Mouse (Mus musculus) stomach, embryonic 15.5 days (tissue): ENCODE data around the gene Fbxl14. TPM values are rescaled to one million over a fixed set of nuclear protein-coding genes. Genes with fewer than 3 reads are reported as not detected.

Experiments
- ATAC-seq: fragments of 200-750 bp; cut with Nextera tagmentation; 2 replicates; pipeline ENCODE4 v1.8.0; 2017; ENCODE audit warnings: low read depth, moderate number of reproducible peaks, moderate TSS enrichment; ENCODE audit not compliant: insufficient read depth, low FRiP score
- H3K27ac ChIP-seq: fragments of 300-500 bp; sonication (generic); 2 replicates; pipeline ENCODE4 v1.5.1; 2015; ENCODE audit warnings: mild to moderate bottlenecking, inconsistent platforms
- H3K27me3 ChIP-seq: fragments of 300-500 bp; sonication (generic); replicated peaks from 2 replicates; pipeline ENCODE4 v1.6.1; 2015; ENCODE audit warnings: inconsistent platforms
- H3K36me3 ChIP-seq: fragments of 300-500 bp; sonication (generic); 2 replicates; pipeline ENCODE4 v1.6.1; 2015; ENCODE audit warnings: inconsistent platforms
- H3K4me1 ChIP-seq: fragments of 300-500 bp; sonication (generic); 2 replicates; pipeline ENCODE4 v1.6.1; 2015; ENCODE audit warnings: inconsistent platforms
- H3K4me2 ChIP-seq: fragments of 300-500 bp; sonication (generic); 2 replicates; pipeline ENCODE4 v1.6.1; 2015; ENCODE audit warnings: mild to moderate bottlenecking, inconsistent platforms
- H3K4me3 ChIP-seq: fragments of 300-500 bp; sonication (generic); replicated peaks from 2 replicates; pipeline ENCODE4 v1.5.1; 2015; ENCODE audit warnings: inconsistent platforms
- H3K9ac ChIP-seq: fragments of 300-500 bp; sonication (generic); 2 replicates; pipeline ENCODE4 v1.6.1; 2015; ENCODE audit warnings: inconsistent platforms
- H3K9me3 ChIP-seq: fragments of 300-500 bp; sonication (generic); 2 replicates; pipeline ENCODE4 v1.6.1; 2016; ENCODE audit warnings: inconsistent platforms
- WGBS: fragments of 180-500 bp; shearing (Covaris S2); methylation state at CpG from one replicate; pipeline ENCODE4 v1.1.7; 2015; 5-methylcytosine and 5-hydroxymethylcytosine counted together
- polyA plus RNA-seq: library from polyadenylated mRNA; unstranded; fragments of >200 nt; fragmentation: Nextera tagmentation; extraction: Ambion mirVana; gene quantifications from 2 replicates; pipeline ENCODE4 v1.2.1, GENCODE M21; 2015

The Fbxl14 gene
- polyA plus RNA-seq, 1 experiment from 2014 or later: 4.3 TPM

DNA sequence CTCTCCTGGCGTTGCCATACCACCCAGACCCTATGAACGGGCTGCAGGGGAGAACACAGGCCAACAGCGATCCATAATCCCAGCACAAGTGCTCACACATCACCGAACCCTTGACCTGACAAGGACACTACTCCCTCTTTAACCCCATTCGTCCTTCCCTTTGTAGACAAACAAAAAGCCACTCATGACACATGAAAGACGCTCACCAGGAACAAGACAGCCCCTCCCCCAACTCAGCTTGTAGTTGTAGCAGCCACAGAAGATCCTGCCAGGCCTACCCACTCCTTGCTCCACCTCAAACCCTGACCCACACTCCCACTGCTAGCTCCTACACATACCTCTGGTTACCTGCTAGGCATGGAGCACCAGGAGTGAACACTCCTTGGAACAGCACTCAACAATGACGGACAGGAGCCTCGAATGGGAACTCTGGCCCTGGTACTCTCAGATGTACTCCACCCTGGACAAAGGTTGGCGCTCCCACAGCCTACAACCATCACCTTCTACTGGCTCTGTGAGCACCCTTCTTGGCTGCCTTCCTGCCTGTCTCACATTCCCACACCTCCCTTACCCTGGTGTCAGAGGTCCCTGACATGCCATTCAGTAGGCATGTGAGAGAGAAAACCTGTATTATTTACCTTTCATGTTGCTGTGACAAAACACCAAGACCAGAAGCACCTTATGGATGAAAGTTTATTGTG is 26.2 kb downstream of the Fbxl14 start:
- H3K27me3 ChIP-seq: no peaks in the 10 kb centered on the region
- no peak for ATAC-seq
- no peak overlapping the region for H3K9ac ChIP-seq
- no peaks in the 10 kb centered on the region for H3K9me3 ChIP-seq
- H3K4me1 ChIP-seq: no peaks in the 10 kb centered on the region
- 68% methylated on average over 9 of the region's 9 CpGs for WGBS
- H3K4me2 ChIP-seq: no peak overlapping the region
- no peak overlapping the region for H3K27ac ChIP-seq
- no peak overlapping the region for H3K4me3 ChIP-seq
- H3K36me3 ChIP-seq: no peaks in the 10 kb centered on the region

DNA sequence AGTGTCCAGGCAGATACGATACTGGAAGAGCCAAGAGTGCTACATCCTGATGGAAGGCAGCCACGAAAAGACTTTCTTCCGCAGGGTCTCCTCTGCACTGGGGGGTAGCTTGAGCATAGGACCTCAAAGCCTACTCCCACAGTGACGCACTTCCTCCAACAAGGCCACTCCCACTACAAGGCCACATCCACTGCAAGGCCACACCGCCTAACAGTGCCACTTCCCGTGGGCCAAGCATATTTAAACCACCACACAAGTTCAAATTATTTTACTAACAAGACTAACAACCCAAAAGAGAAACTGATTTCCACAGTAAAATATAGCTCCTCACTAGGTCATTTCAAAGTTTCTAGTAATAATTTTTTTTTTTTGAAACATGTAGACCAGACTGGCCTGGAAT is 28.8 kb downstream of the Fbxl14 start:
- Histone ChIP-seq H3K9ac (no peak overlapping the region), H3K4me2 (no peak overlapping the region), H3K9me3 (no peaks in the 10 kb centered on the region), H3K27ac (no peak overlapping the region), H3K36me3 (no peaks in the 10 kb centered on the region), H3K4me3 (no peak overlapping the region), H3K27me3 (no peaks in the 10 kb centered on the region), H3K4me1 (no peaks in the 10 kb centered on the region)
- no peak for ATAC-seq
- WGBS: 94% methylated on average over 6 of the region's 6 CpGs

DNA sequence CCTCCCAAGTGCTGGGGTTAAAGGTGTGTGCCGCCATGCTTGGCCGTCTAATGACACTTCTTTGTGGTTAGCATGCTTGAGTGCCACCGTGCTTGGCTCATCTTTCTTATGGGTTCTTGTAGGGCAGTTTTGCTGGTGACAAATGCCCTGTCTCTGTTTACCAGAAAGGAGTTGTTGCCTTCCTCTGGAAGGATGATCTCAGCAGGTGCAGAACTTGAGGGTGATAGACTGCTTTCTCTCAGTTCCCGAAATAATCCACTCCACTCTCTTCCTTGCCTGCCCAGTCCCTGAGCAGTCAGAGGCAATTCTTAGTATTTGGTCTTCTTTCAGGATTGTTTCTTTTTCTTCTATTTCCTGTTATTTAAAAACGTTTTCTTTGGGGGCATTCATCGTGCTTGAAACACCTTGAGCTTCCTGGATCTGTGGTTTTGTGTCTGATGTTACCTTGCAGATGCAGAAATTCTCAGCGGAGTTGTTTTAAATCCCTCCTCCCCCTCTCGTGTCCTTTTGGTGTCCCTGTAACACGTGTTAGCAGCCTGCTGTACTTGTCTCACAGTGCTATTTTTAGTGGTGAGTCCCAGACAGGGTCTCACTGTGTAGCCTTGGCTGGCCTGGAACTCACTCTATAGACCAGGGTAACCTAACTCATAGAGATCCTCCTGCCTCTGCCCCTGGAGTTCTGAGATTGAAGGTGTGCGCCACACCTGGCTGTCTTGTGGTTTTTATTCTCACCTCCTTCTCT is 29.3 kb downstream of the Fbxl14 start:
- no peak overlapping the region for H3K9ac ChIP-seq
- no peak overlapping the region for H3K4me3 ChIP-seq
- H3K36me3 ChIP-seq: no peaks in the 10 kb centered on the region
- no peak for ATAC-seq
- no peak overlapping the region for H3K27ac ChIP-seq
- H3K27me3 ChIP-seq: no peaks in the 10 kb centered on the region
- no peak overlapping the region for H3K4me2 ChIP-seq
- no peaks in the 10 kb centered on the region for H3K9me3 ChIP-seq
- no peaks in the 10 kb centered on the region for H3K4me1 ChIP-seq
- 80% methylated on average over 10 of the region's 10 CpGs for WGBS

DNA sequence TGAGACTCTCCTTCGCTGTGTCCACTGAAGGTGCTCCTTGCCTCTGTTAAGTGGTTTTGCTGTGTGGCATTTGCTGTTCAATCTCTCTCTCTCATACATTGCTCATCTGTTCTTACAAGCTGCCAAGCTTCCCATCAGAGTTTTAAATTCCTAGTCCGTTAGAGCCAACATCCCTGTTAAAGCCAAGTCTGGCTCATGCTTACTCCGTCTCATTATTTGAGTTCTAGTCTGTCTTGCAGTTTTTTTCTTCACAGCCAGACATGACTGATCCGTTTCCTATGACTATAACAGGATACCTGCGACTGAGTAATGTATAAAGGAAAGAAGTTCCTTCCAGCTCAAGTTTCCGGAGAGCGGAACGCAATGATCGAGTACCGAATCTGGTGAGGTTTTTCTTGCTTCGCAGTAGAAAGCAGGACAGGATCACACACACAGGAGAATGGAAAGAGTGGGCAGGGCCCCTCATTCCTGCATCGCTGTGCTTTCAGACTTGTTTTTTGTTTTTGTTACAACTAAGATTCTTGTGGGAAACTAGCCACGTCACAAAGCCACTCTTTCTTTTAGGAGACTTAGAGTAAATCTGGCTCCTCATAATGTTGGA is 30.1 kb downstream of the Fbxl14 start:
- Histone ChIP-seq H3K9ac (no peak overlapping the region), H3K4me1 (no peaks in the 10 kb centered on the region), H3K9me3 (no peaks in the 10 kb centered on the region), H3K36me3 (no peaks in the 10 kb centered on the region), H3K4me2 (no peak overlapping the region), H3K4me3 (no peak overlapping the region), H3K27ac (no peak overlapping the region), H3K27me3 (no peaks in the 10 kb centered on the region)
- ATAC-seq: no peak
- 85% methylated on average over 13 of the region's 13 CpGs for WGBS

DNA sequence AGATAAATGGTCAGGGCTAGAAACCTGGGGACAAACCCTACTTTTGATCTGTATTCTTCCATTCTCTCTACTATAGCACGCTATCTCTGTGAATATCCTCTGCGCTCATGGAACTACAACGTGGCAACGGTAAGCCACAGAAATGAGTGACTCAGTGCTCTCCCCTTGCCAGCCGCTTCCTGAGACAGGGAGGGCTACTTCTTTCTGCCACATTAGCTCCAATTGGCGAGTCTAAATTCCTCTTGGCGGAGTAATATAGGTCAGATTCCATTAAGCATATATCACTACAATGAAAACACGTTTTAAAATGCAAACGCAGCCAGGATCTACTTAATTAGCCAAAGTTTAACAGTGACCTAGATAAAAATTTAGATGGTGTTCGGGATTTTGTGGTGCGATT is 33.2 kb downstream of the Fbxl14 start:
- no peak for ATAC-seq
- Histone ChIP-seq H3K4me3 (no peak overlapping the region), H3K4me1 (no peaks in the 10 kb centered on the region), H3K27me3 (no peaks in the 10 kb centered on the region), H3K36me3 (no peaks in the 10 kb centered on the region), H3K9ac (no peak overlapping the region), H3K4me2 (no peak overlapping the region), H3K9me3 (no peaks in the 10 kb centered on the region), H3K27ac (no peak overlapping the region)
- WGBS: 85% methylated on average over 11 of the region's 11 CpGs

DNA sequence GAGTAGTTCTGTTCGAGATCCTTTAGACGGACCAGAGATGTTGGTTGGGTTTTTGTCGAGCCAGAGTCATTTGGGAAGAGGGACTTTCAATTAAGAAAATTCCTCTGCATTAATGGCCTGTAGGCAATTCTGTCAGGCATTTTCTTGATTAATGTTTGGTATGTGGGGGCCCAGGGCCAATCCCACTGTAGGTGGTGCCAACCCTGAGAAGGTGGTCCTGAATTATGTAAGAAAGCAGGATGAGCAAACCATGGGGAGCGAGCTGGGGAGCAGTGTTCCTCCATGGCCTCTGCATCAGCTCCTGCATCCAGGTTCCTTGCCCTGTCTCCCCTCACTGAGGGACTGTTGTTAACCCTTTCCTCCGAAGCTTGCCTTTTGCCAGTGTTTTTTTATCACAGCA is 34.0 kb downstream of the Fbxl14 start:
- 84% methylated on average over 5 of the region's 5 CpGs for WGBS
- H3K4me3 ChIP-seq: no peak overlapping the region
- no peaks in the 10 kb centered on the region for H3K27me3 ChIP-seq
- no peak overlapping the region for H3K4me2 ChIP-seq
- H3K4me1 ChIP-seq: no peaks in the 10 kb centered on the region
- no peak overlapping the region for H3K27ac ChIP-seq
- H3K9me3 ChIP-seq: no peaks in the 10 kb centered on the region
- no peak for ATAC-seq
- no peak overlapping the region for H3K9ac ChIP-seq
- no peaks in the 10 kb centered on the region for H3K36me3 ChIP-seq

DNA sequence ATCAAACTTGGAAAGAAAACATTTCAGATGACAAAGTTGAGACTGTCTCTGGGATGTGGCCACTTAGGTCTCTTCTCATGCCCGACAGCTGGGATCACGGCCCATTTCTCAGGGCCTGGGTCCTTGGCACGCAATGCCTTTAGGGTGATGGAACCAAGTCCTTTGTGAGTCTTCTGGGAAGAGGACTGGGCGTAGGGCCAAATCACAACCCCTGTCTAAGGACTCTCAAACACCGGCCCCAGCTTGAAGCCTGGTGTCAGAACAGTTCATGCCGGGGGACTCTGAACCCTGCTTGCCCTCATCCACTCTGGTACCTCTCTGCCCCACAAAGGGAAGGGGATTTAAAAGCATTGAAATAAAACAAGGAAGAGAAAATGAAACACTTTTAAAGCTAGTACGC is 34.6 kb downstream of the Fbxl14 start:
- no peaks in the 10 kb centered on the region for H3K4me1 ChIP-seq
- H3K4me3 ChIP-seq: no peak overlapping the region
- H3K4me2 ChIP-seq: no peak overlapping the region
- H3K27ac ChIP-seq: no peak overlapping the region
- no peaks in the 10 kb centered on the region for H3K27me3 ChIP-seq
- H3K9me3 ChIP-seq: no peaks in the 10 kb centered on the region
- no peak for ATAC-seq
- no peak overlapping the region for H3K9ac ChIP-seq
- 71% methylated on average over 7 of the region's 7 CpGs for WGBS
- no peaks in the 10 kb centered on the region for H3K36me3 ChIP-seq

DNA sequence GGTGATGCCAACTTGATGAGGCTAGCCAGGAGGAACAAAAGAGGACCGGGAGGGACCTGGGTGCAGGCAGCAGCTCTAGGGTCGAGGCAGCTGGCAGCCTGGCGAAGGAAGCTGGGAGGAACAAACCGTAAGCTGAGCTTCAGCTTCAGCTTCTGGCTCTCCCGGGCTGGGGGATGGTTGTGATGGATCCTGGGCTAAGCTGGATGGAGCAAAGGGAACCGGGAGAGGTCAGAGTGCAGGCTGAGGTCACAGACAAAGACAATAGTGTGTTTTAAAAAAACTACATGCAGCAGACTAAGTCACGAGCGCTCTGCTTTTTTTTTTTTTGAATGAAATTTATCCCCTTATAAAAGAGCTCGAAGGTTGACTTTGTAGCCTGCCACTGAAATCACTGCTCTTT is 41.3 kb downstream of the Fbxl14 start:
- H3K27me3 ChIP-seq: no peaks in the 10 kb centered on the region
- WGBS: 38% methylated on average over 9 of the region's 9 CpGs
- no peak for ATAC-seq

DNA sequence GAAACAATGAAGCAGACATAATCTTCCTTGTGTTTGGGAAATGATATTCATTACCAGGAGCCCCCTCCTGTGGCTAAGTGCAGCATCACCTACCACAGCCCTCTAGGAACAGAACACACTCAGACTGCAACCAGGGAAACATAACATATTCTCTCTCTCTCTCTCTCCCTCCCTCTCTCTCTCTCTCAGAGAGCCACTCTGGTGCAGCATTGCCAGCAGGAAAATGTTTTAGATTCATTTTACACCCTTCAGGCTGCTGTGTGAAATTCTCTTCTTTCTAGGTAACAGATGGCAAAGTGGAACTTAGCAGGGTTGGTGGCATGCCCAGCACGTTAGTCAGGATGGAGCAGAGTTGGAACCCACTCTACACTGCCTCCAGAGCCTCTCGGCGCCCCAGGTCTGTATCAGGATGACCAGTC is 42.0 kb downstream of the Fbxl14 start:
- Histone ChIP-seq H3K27me3 (no peaks in the 10 kb centered on the region), H3K27ac (no peak overlapping the region), H3K9ac (no peak overlapping the region), H3K9me3 (no peaks in the 10 kb centered on the region), H3K4me3 (no peak overlapping the region), H3K4me2 (no peak overlapping the region), H3K4me1 (no peaks in the 10 kb centered on the region), H3K36me3 (no peaks in the 10 kb centered on the region)
- ATAC-seq: no peak
- WGBS: 68% methylated on average over 3 of the region's 3 CpGs

More for the DNA sequence above, 41.3 kb downstream of the Fbxl14 start:
- no peaks in the 10 kb centered on the region for H3K36me3 ChIP-seq
- H3K27ac ChIP-seq: no peak overlapping the region
- no peak overlapping the region for H3K4me2 ChIP-seq
- H3K9me3 ChIP-seq: no peaks in the 10 kb centered on the region
- no peak overlapping the region for H3K9ac ChIP-seq
- no peak overlapping the region for H3K4me3 ChIP-seq
- H3K4me1 ChIP-seq: no peaks in the 10 kb centered on the region

DNA sequence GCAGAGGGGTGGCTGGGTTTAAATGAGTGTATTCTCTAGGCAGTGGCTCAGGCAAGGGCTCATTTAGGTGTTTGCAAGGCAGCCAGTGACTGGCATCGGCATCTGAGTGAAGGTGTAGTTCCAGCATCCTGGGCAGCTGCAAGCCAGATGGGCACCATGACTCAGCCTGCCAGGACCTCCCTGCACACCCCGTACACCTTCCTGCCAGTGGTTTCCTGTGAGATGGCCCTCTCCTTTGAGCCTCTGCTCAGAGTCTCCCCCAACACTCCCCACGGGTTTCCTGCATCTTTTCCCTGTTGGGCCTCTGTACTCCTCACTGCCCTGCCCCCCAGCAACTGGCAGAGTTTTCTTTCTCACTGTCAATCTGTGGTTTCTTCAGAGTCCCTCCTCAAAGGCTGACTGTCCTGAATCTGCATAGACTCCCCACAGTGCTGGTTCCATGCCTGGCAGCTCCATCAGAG is 42.5 kb downstream of the Fbxl14 start:
- H3K9me3 ChIP-seq: no peaks in the 10 kb centered on the region
- 45% methylated on average over 3 of the region's 3 CpGs for WGBS
- no peak overlapping the region for H3K4me3 ChIP-seq
- no peak for ATAC-seq
- H3K36me3 ChIP-seq: no peaks in the 10 kb centered on the region
- no peaks in the 10 kb centered on the region for H3K27me3 ChIP-seq
- H3K27ac ChIP-seq: no peak overlapping the region
- no peaks in the 10 kb centered on the region for H3K4me1 ChIP-seq
- H3K4me2 ChIP-seq: no peak overlapping the region
- H3K9ac ChIP-seq: no peak overlapping the region

DNA sequence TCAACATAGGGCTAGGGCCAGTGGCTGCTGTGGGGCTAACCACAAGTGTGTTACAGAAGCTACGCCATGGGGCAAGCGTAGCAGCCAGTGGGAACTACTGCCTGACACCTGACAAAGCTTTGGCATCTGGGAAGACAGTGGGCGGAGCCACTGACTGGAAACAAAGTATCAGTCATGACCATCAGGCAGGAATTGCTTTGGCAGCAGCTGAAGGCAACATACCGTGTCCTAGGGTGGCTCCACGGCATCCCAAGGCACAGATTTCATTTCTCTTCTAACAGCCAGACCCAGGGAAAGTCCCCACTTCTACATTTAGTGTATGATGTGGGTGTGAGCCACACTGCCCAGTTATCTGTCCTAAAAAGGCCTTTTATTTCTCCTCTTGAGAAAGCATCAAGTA is 47.0 kb downstream of the Fbxl14 start:
- Histone ChIP-seq H3K4me3 (no peak overlapping the region), H3K9me3 (no peaks in the 10 kb centered on the region), H3K36me3 (no peaks in the 10 kb centered on the region), H3K27me3 (no peaks in the 10 kb centered on the region), H3K9ac (no peak overlapping the region), H3K4me1 (no peaks in the 10 kb centered on the region), H3K4me2 (no peak overlapping the region), H3K27ac (no peak overlapping the region)
- no peak for ATAC-seq
- WGBS: 68% methylated on average over 5 of the region's 5 CpGs

DNA sequence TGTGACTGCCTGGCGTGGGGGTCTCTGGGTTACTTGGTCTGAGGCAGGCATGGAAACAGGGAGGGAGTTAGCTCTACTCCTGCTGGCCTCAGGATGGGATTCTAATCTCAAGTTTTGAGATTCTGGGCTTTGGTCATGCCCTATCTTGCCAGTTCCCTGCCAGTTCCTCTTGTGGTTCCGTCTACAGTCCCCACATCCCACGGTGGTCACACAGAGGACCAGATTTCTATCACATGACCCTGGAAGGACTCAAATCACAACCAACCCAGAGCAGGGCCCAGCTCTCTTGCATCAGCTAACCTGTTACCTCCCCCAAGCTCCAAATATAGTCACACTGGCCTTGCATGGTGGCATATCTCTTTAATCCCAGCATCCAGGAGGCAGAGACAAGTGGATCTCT is 50.2 kb downstream of the Fbxl14 start:
- H3K9ac ChIP-seq: no peak overlapping the region
- 84% methylated on average over 3 of the region's 3 CpGs for WGBS
- no peak overlapping the region for H3K4me3 ChIP-seq
- H3K9me3 ChIP-seq: no peaks in the 10 kb centered on the region
- no peak overlapping the region for H3K27ac ChIP-seq
- no peaks in the 10 kb centered on the region for H3K4me1 ChIP-seq
- no peak overlapping the region for H3K4me2 ChIP-seq
- H3K36me3 ChIP-seq: no peaks in the 10 kb centered on the region
- H3K27me3 ChIP-seq: no peaks in the 10 kb centered on the region
- ATAC-seq: no peak
